Mouse (Mus musculus): ENCODE data around the gene Tulp2. TPM values are rescaled to one million over a fixed set of nuclear protein-coding genes. Genes with fewer than 3 reads are reported as not detected.
"Not testable (repeated sequence)": the region's sequence is repeated elsewhere in the genome, so short reads cannot be mapped to it uniquely, and the experiment has no call there.

Tulp2 gene
- polyA plus RNA-seq, 1 experiment from 2014 or later, result 1.7 TPM

DNA sequence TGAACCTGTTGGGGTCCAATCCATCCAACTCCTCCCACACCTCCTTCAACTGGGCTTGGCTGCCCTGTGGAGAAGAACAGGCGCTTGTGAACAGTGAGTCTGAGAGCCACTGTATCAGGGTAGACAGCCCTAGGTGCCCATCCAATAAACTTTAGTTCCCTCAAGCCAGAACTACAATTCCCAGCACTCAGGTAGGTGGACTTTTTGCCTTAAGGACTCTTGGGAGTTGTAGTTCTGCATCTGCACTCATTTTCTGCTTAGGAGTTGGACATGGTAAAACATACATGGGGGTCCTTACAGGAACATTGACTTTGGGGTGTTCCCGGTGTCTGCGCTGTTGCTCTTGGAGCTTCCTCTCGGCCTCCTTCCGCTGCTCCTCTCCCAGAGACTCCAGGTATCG, 16.8 kb downstream of the Tulp2 start:
- Histone ChIP-seq H3K4me3 (ENCODE audit: low read depth, low read length) (no peak overlapping the region), H3K9me3 (ENCODE audit: control insufficient read depth, low read depth, low read length) (no peaks in the 10 kb centered on the region), H3K27me3 (ENCODE audit: control insufficient read depth, insufficient read depth, low read length) (no peaks in the 10 kb centered on the region), H3K4me1 (ENCODE audit: control insufficient read depth, insufficient read depth, low read length) (no peaks in the 10 kb centered on the region), H3K27ac (ENCODE audit: low read length) (no peak overlapping the region), H3K9ac (replicated peaks; ENCODE audit: low read depth, low read length) (no peak overlapping the region), H3K36me3 (ENCODE audit: control insufficient read depth, insufficient read depth, low read length) (peaks cover 69% of the 10 kb centered on the region), H3K4me2 (replicated peaks; ENCODE audit: low read depth, low read length) (no peak overlapping the region)
- no peak for ATAC-seq (ENCODE audit: insufficient number of reproducible peaks, insufficient read depth, low FRiP score, low read depth)
- WGBS, result 95% methylated on average over 6 of the region's 6 CpGs

GRCm38 (mm10) chr7:45507583-45507982, 25.9 kb downstream of the Tulp2 start:
- Histone ChIP-seq H3K27ac (ENCODE audit: low read length) (no peak overlapping the region), H3K4me2 (replicated peaks; ENCODE audit: low read depth, low read length) (no peak overlapping the region), H3K9me3 (ENCODE audit: control insufficient read depth, low read depth, low read length) (no peaks in the 10 kb centered on the region), H3K36me3 (ENCODE audit: control insufficient read depth, insufficient read depth, low read length) (peaks cover 11% of the 10 kb centered on the region; the same call in 1 of the 2 replicates), H3K9ac (replicated peaks; ENCODE audit: low read depth, low read length) (no peak overlapping the region), H3K4me3 (ENCODE audit: low read depth, low read length) (no peak overlapping the region), H3K4me1 (ENCODE audit: control insufficient read depth, insufficient read depth, low read length) (0 out of 2 replicates have a peak, but pooled peaks cover 3% of the 10 kb centered on the region), H3K27me3 (ENCODE audit: control insufficient read depth, insufficient read depth, low read length) (no peaks in the 10 kb centered on the region)
- no peak for ATAC-seq (ENCODE audit: insufficient number of reproducible peaks, insufficient read depth, low FRiP score, low read depth)
- WGBS, result 90% methylated on average over 6 of the region's 6 CpGs

DNA sequence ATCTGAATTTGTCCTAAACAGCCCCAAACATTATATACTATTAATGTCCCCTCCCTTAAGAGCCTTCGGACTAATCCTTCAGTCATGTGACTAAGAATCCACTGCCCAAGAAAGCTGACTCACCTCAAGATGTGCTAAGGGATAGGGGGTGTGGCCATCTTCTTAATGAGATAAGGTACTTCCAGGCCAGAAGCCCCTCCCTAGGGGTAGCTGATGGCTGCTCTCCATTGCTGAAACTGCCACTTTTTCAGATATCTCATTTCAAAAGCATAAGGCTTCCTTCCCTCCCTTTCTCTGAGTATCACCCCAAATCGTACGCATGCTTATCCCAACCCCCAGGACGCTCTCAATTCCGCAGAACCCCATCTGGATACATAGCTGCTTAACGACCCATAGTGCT, 26.9 kb downstream of the Tulp2 start:
- ATAC-seq (ENCODE audit: insufficient number of reproducible peaks, insufficient read depth, low FRiP score, low read depth), result no peak
- H3K9me3 ChIP-seq (ENCODE audit: control insufficient read depth, low read depth, low read length), result no peaks in the 10 kb centered on the region
- no peaks in the 10 kb centered on the region for H3K27me3 ChIP-seq (ENCODE audit: control insufficient read depth, insufficient read depth, low read length)
- H3K9ac ChIP-seq (replicated peaks; ENCODE audit: low read depth, low read length), result no peak overlapping the region
- H3K4me3 ChIP-seq (ENCODE audit: low read depth, low read length), result no peak overlapping the region
- no peak overlapping the region for H3K4me2 ChIP-seq (replicated peaks; ENCODE audit: low read depth, low read length)
- WGBS, result 84% methylated on average over 6 of the region's 6 CpGs
- H3K27ac ChIP-seq (ENCODE audit: low read length), result no peak overlapping the region
- 0 out of 2 replicates have a peak, but pooled peaks cover 3% of the 10 kb centered on the region for H3K4me1 ChIP-seq (ENCODE audit: control insufficient read depth, insufficient read depth, low read length)
- H3K36me3 ChIP-seq (ENCODE audit: control insufficient read depth, insufficient read depth, low read length), result peaks cover 6% of the 10 kb centered on the region; the same call in 1 of the 2 replicates

DNA sequence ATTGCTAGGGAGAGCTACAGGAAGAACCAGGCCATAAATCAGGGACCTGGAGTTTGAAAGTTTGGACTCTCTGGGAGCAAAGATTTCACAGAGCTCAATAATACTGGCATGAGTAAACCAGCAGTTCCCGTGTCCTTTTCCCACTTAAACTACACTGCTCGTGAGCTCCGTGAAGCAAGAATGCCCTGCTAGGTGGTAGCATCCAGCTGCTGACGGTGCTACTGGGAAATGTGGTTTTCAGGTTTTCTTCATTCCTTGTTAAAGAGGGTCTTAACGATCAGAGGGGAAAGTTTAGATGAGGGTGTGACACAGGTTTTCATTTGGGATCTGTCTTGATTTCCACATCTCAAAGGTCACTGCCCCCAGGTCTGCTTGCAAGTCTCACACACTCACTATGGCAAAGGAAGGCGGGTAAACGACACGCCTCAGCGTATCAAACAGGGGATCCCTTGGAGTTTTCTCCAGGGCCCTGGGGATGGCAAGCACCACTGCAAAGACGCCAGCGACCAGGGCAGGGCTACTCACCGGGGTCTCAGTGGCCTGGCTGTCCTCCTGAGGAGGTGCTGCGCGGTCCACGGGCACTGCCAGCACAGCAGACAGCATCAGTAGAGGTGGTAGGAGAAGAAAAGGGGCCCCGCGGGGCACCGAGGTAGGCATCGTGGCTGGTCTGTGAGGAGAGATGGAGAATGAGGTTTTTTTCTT, 27.7 kb downstream of the Tulp2 start:
- peak; percentile 7; the same call in 1 of the 2 replicates for ATAC-seq (ENCODE audit: insufficient number of reproducible peaks, insufficient read depth, low FRiP score, low read depth)
- H3K9me3 ChIP-seq (ENCODE audit: control insufficient read depth, low read depth, low read length), result no peaks in the 10 kb centered on the region
- WGBS, result 28% methylated on average over 19 of the region's 19 CpGs

GRCm38 (mm10) chr7:45509912-45510787, 28.5 kb downstream of the Tulp2 start, which contains the start of gene Nucb1:
Nucb1 (minus strand) TSS chr7:45510406.
- no peaks in the 10 kb centered on the region for H3K9me3 ChIP-seq (ENCODE audit: control insufficient read depth, low read depth, low read length)
- peak; percentile 87 for ATAC-seq (ENCODE audit: insufficient number of reproducible peaks, insufficient read depth, low FRiP score, low read depth)
- under 1% methylated on average over 44 of the region's 44 CpGs for WGBS
- peak within 1 kb of the TSS; percentile 92 for H3K27ac ChIP-seq (ENCODE audit: low read length)
- H3K4me1 ChIP-seq (ENCODE audit: control insufficient read depth, insufficient read depth, low read length), result 0 out of 2 replicates have a peak, but pooled peaks cover 3% of the 10 kb centered on the region
- H3K4me2 ChIP-seq (replicated peaks; ENCODE audit: low read depth, low read length), result peak within 1 kb of the TSS; percentile 91
- peak within 1 kb of the TSS; percentile 72 for H3K9ac ChIP-seq (replicated peaks; ENCODE audit: low read depth, low read length)
- peaks cover 6% of the 10 kb centered on the region; the same call in 1 of the 2 replicates for H3K36me3 ChIP-seq (ENCODE audit: control insufficient read depth, insufficient read depth, low read length)
- H3K4me3 ChIP-seq (ENCODE audit: low read depth, low read length), result peak within 1 kb of the TSS; percentile 80
- H3K27me3 ChIP-seq (ENCODE audit: control insufficient read depth, insufficient read depth, low read length), result no peaks in the 10 kb centered on the region

More for the DNA sequence above, 27.7 kb downstream of the Tulp2 start:
- Histone ChIP-seq H3K4me3 (ENCODE audit: low read depth, low read length) (peak overlapping the region; percentile 80), H3K27me3 (ENCODE audit: control insufficient read depth, insufficient read depth, low read length) (no peaks in the 10 kb centered on the region), H3K4me1 (ENCODE audit: control insufficient read depth, insufficient read depth, low read length) (0 out of 2 replicates have a peak, but pooled peaks cover 3% of the 10 kb centered on the region), H3K4me2 (replicated peaks; ENCODE audit: low read depth, low read length) (peak overlapping the region; percentile 91), H3K9ac (replicated peaks; ENCODE audit: low read depth, low read length) (peak overlapping the region; percentile 72), H3K36me3 (ENCODE audit: control insufficient read depth, insufficient read depth, low read length) (peaks cover 6% of the 10 kb centered on the region; the same call in 1 of the 2 replicates), H3K27ac (ENCODE audit: low read length) (no peak overlapping the region)

- H3K9me3 ChIP-seq (ENCODE audit: control insufficient read depth, low read depth, low read length), result no peaks in the 10 kb centered on the region
- no peaks in the 10 kb centered on the region for H3K27me3 ChIP-seq (ENCODE audit: control insufficient read depth, insufficient read depth, low read length)
- 0 out of 2 replicates have a peak, but pooled peaks cover 1% of the 10 kb centered on the region for H3K4me1 ChIP-seq (ENCODE audit: control insufficient read depth, insufficient read depth, low read length)
- WGBS, result 83% methylated on average over 7 of the region's 7 CpGs
- H3K4me2 ChIP-seq (replicated peaks; ENCODE audit: low read depth, low read length), result no peak overlapping the region
- H3K27ac ChIP-seq (ENCODE audit: low read length), result no peak overlapping the region
- no peaks in the 10 kb centered on the region for H3K36me3 ChIP-seq (ENCODE audit: control insufficient read depth, insufficient read depth, low read length)
- ATAC-seq (ENCODE audit: insufficient number of reproducible peaks, insufficient read depth, low FRiP score, low read depth), result no peak
- H3K9ac ChIP-seq (replicated peaks; ENCODE audit: low read depth, low read length), result no peak overlapping the region
- no peak overlapping the region for H3K4me3 ChIP-seq (ENCODE audit: low read depth, low read length)
Measured at GRCm38 (mm10) chr7:45514411-45514810, 32.7 kb downstream of the Tulp2 start.

DNA sequence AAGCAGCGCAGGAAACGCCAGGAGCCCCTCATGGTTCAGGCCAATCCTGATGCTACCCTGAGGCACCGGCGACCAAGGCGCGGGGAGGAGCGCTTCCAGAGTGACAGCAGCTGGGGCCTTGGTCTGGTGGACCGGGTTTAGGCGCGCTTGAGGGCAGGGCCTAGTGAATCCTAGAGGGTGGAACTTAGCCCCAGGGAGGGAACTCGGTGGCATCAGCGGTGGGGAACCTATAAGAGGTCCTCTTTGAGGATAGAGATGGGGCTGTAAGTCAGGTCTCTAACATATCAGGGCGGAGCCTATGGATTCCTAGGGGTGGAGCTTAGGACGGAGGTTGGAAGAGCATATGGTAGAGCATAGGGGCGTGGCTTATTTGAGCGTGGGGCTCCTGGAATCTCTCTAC, 33.8 kb downstream of the Tulp2 start:
- no peaks in the 10 kb centered on the region for H3K36me3 ChIP-seq (ENCODE audit: control insufficient read depth, insufficient read depth, low read length)
- 0 out of 2 replicates have a peak, but pooled peaks cover 2% of the 10 kb centered on the region for H3K4me1 ChIP-seq (ENCODE audit: control insufficient read depth, insufficient read depth, low read length)
- H3K9ac ChIP-seq (replicated peaks; ENCODE audit: low read depth, low read length), result no peak overlapping the region
- peak overlapping the region; percentile 16; the same call in 1 of the 2 replicates for H3K4me2 ChIP-seq (replicated peaks; ENCODE audit: low read depth, low read length)
- no peaks in the 10 kb centered on the region for H3K27me3 ChIP-seq (ENCODE audit: control insufficient read depth, insufficient read depth, low read length)
- no peaks in the 10 kb centered on the region for H3K9me3 ChIP-seq (ENCODE audit: control insufficient read depth, low read depth, low read length)
- 24% methylated on average over 16 of the region's 16 CpGs for WGBS
- H3K4me3 ChIP-seq (ENCODE audit: low read depth, low read length), result no peak overlapping the region
- H3K27ac ChIP-seq (ENCODE audit: low read length), result peak overlapping the region; percentile 63; the same call in 1 of the 2 replicates
- peak; percentile 74 for ATAC-seq (ENCODE audit: insufficient number of reproducible peaks, insufficient read depth, low FRiP score, low read depth)

- 75% methylated on average over 5 of the region's 5 CpGs for WGBS
- not testable (repeated sequence) for H3K4me2 ChIP-seq (replicated peaks; ENCODE audit: low read depth, low read length); ATAC-seq (ENCODE audit: insufficient number of reproducible peaks, insufficient read depth, low FRiP score, low read depth); H3K27me3 ChIP-seq (ENCODE audit: control insufficient read depth, insufficient read depth, low read length); H3K9me3 ChIP-seq (ENCODE audit: control insufficient read depth, low read depth, low read length); H3K4me3 ChIP-seq (ENCODE audit: low read depth, low read length); H3K36me3 ChIP-seq (ENCODE audit: control insufficient read depth, insufficient read depth, low read length); H3K4me1 ChIP-seq (ENCODE audit: control insufficient read depth, insufficient read depth, low read length); H3K27ac ChIP-seq (ENCODE audit: low read length); H3K9ac ChIP-seq (replicated peaks; ENCODE audit: low read depth, low read length)
Measured at GRCm38 (mm10) chr7:45516846-45517245, 35.2 kb downstream of the Tulp2 start.
